Mouse (Mus musculus) embryo, embryonic 9.5 days (tissue): Measurements from ENCODE around the gene Myadm.

Source experiments
- DNase-seq: peaks from one replicate; pipeline ENCODE4 v3.0.0-alpha.2; 2017; ENCODE audit errors: extremely low spot score

Gene Myadm

GRCm38 (mm10) chr7:3317704-3318103 lies 28.8 kb downstream of the Myadm start:
- no peak for DNase-seq

- no peak for DNase-seq
These were observed 32.0 kb downstream of the Myadm start for GRCm38 (mm10) chr7:3320856-3321255.

- no peak for DNase-seq
These were observed 34.9 kb downstream of the Myadm start for GRCm38 (mm10) chr7:3323826-3324225.

- DNase-seq = peak; percentile 10
These were observed 39.1 kb downstream of the Myadm start for GRCm38 (mm10) chr7:3327961-3328360.

GRCm38 (mm10) chr7:3329776-3330546 lies 41.1 kb downstream of the Myadm start:
- DNase-seq = peak; percentile 78

- no peak for DNase-seq
These were observed 42.3 kb downstream of the Myadm start for GRCm38 (mm10) chr7:3331171-3331570.

GRCm38 (mm10) chr7:3331581-3332223 lies 42.8 kb downstream of the Myadm start:
- peak; percentile 85 for DNase-seq

- DNase-seq = no peak
These were observed 43.3 kb downstream of the Myadm start for GRCm38 (mm10) chr7:3332224-3332615.

- DNase-seq = peak; percentile 85
These were observed 44.0 kb downstream of the Myadm start, which contains the start of gene Cacng7 for GRCm38 (mm10) chr7:3332619-3333521. TSS of gene Cacng7 (plus strand) at chr7:3332955.

GRCm38 (mm10) chr7:3333542-3333941 lies 44.7 kb downstream of the Myadm start:
- DNase-seq = no peak

- DNase-seq = no peak
These were observed 47.5 kb downstream of the Myadm start for GRCm38 (mm10) chr7:3336412-3336811.

- no peak for DNase-seq
These were observed 49.5 kb downstream of the Myadm start for GRCm38 (mm10) chr7:3338286-3338935.

GRCm38 (mm10) chr7:3339010-3339409 lies 50.1 kb downstream of the Myadm start:
- DNase-seq = no peak

- no peak for DNase-seq
These were observed 55.0 kb downstream of the Myadm start for GRCm38 (mm10) chr7:3343861-3344260.

GRCm38 (mm10) chr7:3345301-3345700 lies 56.4 kb downstream of the Myadm start:
- DNase-seq = no peak

- no peak for DNase-seq
These were observed 58.7 kb downstream of the Myadm start for GRCm38 (mm10) chr7:3347366-3348287.

GRCm38 (mm10) chr7:3348326-3348725 lies 59.4 kb downstream of the Myadm start:
- DNase-seq = no peak

GRCm38 (mm10) chr7:3349775-3350174 lies 60.9 kb downstream of the Myadm start:
- no peak for DNase-seq
